Mouse (Mus musculus) limb, embryonic 10.5 days (tissue): Measurements from ENCODE around the gene Ppp1r14a. TPM values are rescaled to one million over a fixed set of nuclear protein-coding genes. Genes with fewer than 3 reads are reported as not detected.

Experiments used
- DNase-seq: peaks from one replicate; pipeline ENCODE4 v3.0.0-alpha.2; 2017; ENCODE audit warnings: low spot score
- H3K27ac ChIP-seq: fragments of 300-500 bp; sonication (generic); 2 replicates; pipeline ENCODE4 v1.5.1; 2016; ENCODE audit warnings: mild to moderate bottlenecking
- H3K27me3 ChIP-seq: fragments of 300-500 bp; sonication (generic); 2 replicates; pipeline ENCODE4 v1.6.1; 2016; ENCODE audit warnings: low read depth, mild to moderate bottlenecking; ENCODE audit not compliant: poor library complexity, severe bottlenecking
- H3K36me3 ChIP-seq: fragments of 300-500 bp; sonication (generic); 2 replicates; pipeline ENCODE4 v1.6.1; 2016; ENCODE audit warnings: mild to moderate bottlenecking, moderate library complexity
- H3K4me1 ChIP-seq: fragments of 300-500 bp; sonication (generic); 2 replicates; pipeline ENCODE4 v1.6.1; 2016
- H3K4me3 ChIP-seq: fragments of 300-500 bp; sonication (generic); 2 replicates; pipeline ENCODE4 v1.5.1; 2016; ENCODE audit warnings: mild to moderate bottlenecking, moderate library complexity
- H3K9me3 ChIP-seq: fragments of 300-500 bp; sonication (generic); replicated peaks from 2 replicates; pipeline ENCODE4 v1.6.1; 2016; ENCODE audit warnings: mild to moderate bottlenecking
- WGBS: fragments of 180-500 bp; shearing (Covaris S2); methylation state at CpG from one replicate; pipeline ENCODE4 v1.1.7; 2016; 5-methylcytosine and 5-hydroxymethylcytosine counted together
- polyA plus RNA-seq: library from polyadenylated mRNA; unstranded; fragments of >200 nt; fragmentation: Nextera tagmentation; extraction: Ambion mirVana; gene quantifications from 2 replicates; pipeline ENCODE4 v1.2.1, GENCODE M21; 2016

The Ppp1r14a gene
- polyA plus RNA-seq, 1 experiment from 2014 or later: 5.4 TPM

DNA sequence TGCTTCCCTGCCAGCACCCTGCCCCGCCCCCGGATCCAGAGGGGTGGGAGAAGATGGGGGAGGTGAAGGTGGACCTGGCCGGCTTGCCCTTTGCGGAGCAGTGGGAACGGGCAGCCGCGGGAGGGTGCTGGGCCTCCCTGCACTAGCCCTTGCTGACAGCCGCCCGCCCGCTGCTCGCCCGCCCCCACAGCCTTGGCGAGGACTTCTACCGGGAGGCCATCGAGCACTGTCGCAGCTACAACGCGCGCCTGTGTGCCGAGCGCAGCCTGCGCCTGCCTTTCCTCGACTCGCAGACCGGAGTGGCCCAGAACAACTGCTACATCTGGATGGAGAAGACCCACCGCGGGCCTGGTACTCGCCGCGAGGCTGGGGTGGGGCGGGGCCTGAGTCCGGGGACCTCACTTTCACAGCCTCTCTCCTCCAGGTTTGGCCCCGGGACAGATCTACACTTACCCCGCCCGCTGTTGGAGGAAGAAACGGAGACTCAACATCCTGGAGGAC is 20.2 kb downstream of the Ppp1r14a start:
- H3K27me3 ChIP-seq: peaks cover 28% of the 10 kb centered on the region
- WGBS: 1% methylated on average over 36 of the region's 36 CpGs
- DNase-seq: peak; percentile 69
- H3K36me3 ChIP-seq: peaks cover 30% of the 10 kb centered on the region
- peak overlapping the region; percentile 80 for H3K4me3 ChIP-seq
- H3K4me1 ChIP-seq: peaks cover 71% of the 10 kb centered on the region
- H3K9me3 ChIP-seq: no peaks in the 10 kb centered on the region
- H3K27ac ChIP-seq: peak overlapping the region; percentile 81

GRCm38 (mm10) chr7:29309749-29310148 is 20.6 kb downstream of the Ppp1r14a start:
- no peak for DNase-seq
- WGBS: 9% methylated on average over 5 of the region's 5 CpGs
- Histone ChIP-seq H3K27me3 (peaks cover 27% of the 10 kb centered on the region), H3K4me3 (peak overlapping the region; percentile 80), H3K27ac (peak overlapping the region; percentile 81), H3K4me1 (peaks cover 71% of the 10 kb centered on the region), H3K36me3 (peaks cover 35% of the 10 kb centered on the region), H3K9me3 (no peaks in the 10 kb centered on the region)

- Histone ChIP-seq H3K36me3 (peaks cover 52% of the 10 kb centered on the region), H3K4me1 (peaks cover 75% of the 10 kb centered on the region), H3K4me3 (peak overlapping the region; percentile 20; the same call in 1 of the 2 replicates), H3K27me3 (0 out of 2 replicates have a peak, but pooled peaks cover 9% of the 10 kb centered on the region), H3K27ac (peak overlapping the region; percentile 66), H3K9me3 (no peaks in the 10 kb centered on the region)
- 29% methylated on average over 9 of the region's 9 CpGs for WGBS
- DNase-seq: peak; percentile 40
Measured at GRCm38 (mm10) chr7:29313051-29313450, 23.9 kb downstream of the Ppp1r14a start.

DNA sequence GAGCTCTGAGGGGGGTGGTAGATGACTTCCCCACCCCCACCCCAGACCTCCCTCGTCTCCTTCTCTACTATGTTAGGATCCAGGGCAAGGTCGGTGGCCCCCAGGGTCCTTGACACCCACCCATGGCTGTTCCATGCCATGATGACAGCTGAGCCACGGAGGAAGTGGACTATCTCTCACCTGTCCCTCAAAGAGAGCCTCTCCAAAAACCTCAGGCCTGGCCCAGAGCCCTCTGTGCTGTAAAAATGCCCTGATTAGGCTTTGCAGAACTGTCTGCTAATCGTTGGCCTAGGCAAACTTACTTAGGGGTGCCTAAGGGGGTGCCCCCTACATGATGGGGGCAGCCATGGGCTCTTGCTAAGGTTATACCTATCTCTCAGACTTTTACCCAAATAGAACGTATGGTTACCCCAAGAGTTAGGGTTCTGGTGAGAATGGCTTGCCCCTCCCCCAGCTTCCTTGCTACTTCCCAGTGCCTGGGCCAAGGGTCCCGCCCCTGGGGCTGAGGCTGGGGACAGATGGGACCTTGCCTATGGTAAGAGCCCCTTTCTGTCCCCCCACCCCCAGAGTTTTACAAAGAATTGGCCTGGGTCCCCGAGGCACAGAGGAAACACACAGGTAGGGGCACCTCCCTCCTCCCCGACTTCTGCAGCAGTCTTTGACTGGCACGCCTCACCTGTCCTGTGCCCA is 24.6 kb downstream of the Ppp1r14a start:
- Histone ChIP-seq H3K9me3 (no peaks in the 10 kb centered on the region), H3K27me3 (0 out of 2 replicates have a peak, but pooled peaks cover 9% of the 10 kb centered on the region), H3K27ac (peak overlapping the region; percentile 66), H3K4me3 (0 out of 2 replicates have a peak overlapping the region, but pooled peaks have one; percentile 0), H3K4me1 (peaks cover 75% of the 10 kb centered on the region), H3K36me3 (peaks cover 52% of the 10 kb centered on the region)
- no peak for DNase-seq
- WGBS: 50% methylated on average over 9 of the region's 9 CpGs

DNA sequence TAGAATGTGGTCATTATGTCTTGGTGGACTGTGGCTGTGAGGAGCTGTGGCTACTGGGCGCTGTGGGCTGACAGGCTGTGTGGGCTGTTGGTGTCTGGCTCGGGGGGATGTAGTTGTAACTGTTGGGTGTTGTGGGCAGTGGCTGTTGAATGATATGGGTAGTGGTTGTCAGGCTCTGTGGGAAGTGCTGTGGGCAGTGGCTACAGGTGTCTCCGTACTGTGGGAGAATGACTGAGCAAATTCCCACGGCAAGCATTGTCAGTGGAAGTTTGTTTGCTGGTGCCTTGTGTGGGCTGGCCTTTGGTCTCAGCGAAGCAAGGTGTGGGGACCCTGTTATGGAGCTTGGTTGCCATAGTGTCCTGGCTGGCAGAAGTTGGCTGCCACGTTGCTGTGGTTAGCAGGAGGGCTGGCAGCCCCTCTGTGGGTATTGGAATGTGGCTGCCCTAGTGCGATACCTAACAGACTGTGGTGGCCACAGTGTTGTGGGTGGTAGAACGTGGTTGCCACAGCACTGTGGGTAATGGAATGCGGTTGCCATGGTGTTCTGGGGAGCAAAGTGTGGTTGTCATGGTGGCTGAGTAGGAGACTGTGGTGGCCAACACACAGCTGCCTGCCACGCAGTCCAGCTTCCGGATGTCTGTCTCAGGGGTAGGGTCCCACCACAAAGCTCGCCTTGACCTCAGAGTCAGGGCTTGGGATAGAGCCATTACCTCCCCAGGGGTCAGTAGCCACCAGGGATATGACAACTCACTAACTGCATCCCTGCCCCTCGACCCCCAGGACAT is 25.9 kb downstream of the Ppp1r14a start:
- 86% methylated on average over 13 of the region's 13 CpGs for WGBS
- H3K9me3 ChIP-seq: no peaks in the 10 kb centered on the region
- H3K36me3 ChIP-seq: peaks cover 52% of the 10 kb centered on the region
- 0 out of 2 replicates have a peak, but pooled peaks cover under 1% of the 10 kb centered on the region for H3K27me3 ChIP-seq
- peaks cover 76% of the 10 kb centered on the region for H3K4me1 ChIP-seq
- DNase-seq: no peak
- H3K27ac ChIP-seq: peak overlapping the region; percentile 95
- H3K4me3 ChIP-seq: no peak overlapping the region

DNA sequence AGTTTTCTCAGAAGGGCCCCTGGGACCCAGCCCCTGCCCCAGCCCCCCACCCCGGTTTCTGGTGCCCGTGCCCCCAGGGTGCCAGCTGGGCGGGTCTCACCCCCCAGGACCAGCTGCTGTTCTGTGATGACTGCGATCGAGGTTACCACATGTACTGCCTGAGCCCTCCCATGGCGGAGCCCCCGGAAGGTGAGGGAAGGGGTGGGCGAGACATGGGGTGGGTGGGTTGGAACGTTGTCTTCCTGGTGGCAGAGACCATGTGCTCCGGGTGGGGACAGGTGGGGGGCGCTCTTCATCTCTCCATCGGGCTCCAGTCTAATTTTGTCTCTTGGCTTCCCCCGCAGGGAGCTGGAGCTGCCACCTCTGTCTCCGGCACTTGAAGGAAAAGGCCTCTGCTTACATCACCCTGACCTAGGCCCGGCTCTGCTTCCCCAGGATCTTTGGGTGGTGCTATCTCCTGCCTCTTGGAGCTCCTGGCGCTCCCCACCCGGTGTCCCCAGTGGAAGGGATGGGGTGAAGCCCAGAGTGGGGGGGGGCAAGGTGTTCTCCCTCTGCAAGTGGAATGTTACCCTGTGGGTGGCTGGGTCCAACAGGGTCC is 27.1 kb downstream of the Ppp1r14a start:
- no peak for DNase-seq
- no peaks in the 10 kb centered on the region for H3K27me3 ChIP-seq
- H3K9me3 ChIP-seq: no peaks in the 10 kb centered on the region
- peaks cover 45% of the 10 kb centered on the region for H3K36me3 ChIP-seq
- WGBS: 62% methylated on average over 17 of the region's 17 CpGs
- peak overlapping the region; percentile 18 for H3K4me3 ChIP-seq
- H3K4me1 ChIP-seq: peaks cover 87% of the 10 kb centered on the region
- peak overlapping the region; percentile 95 for H3K27ac ChIP-seq

GRCm38 (mm10) chr7:29316976-29317375 is 27.9 kb downstream of the Ppp1r14a start:
- peak; percentile 80 for DNase-seq
- peaks cover 95% of the 10 kb centered on the region for H3K4me1 ChIP-seq
- 2% methylated on average over 10 of the region's 10 CpGs for WGBS
- H3K36me3 ChIP-seq: peaks cover 39% of the 10 kb centered on the region
- H3K9me3 ChIP-seq: no peaks in the 10 kb centered on the region
- no peaks in the 10 kb centered on the region for H3K27me3 ChIP-seq
- H3K4me3 ChIP-seq: peak overlapping the region; percentile 45
- H3K27ac ChIP-seq: peak overlapping the region; percentile 95

GRCm38 (mm10) chr7:29317558-29317957 is 28.4 kb downstream of the Ppp1r14a start:
- 0% methylated on average over 2 of the region's 2 CpGs for WGBS

DNA sequence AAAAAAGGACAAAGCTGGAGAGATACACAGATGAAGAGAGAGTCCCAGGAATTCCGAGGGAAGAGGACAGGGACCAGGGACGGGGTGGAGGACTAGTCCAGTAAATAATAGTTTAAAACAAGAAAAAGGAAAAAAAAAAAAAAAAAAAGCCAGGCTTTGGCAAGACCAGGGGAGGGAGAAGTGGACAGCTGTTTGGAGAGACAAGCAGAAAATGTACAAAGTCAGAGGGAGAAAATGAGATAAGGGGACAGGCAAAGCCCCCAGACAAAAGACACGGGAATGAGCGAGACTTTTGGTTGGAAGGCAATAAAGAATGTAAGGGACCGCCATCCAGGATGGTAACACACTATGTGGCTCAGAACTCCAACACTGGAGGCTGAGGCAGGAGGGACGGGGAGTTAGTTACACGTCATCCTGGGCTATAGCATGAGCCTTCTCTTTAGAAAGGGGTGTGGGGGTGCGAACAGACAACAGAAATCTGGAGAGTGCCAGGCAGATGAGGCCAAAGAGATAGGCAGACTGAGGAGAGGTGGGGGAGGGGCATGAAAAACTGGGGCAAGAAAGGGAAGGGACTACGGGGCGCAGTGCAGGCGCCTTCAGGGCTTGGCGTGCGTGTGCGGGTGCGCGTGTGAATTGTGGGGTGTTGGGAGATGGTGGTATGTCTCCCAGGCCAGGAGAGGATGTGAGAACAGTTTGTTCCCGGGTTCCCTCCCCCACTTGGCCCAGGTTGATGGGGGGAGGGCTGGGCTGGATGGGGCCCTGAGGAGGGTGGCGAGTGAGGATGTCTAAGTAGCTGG is 29.2 kb downstream of the Ppp1r14a start:
- 5% methylated on average over 18 of the region's 18 CpGs for WGBS
- H3K36me3 ChIP-seq: peaks cover 36% of the 10 kb centered on the region
- peak overlapping the region; percentile 45 for H3K4me3 ChIP-seq
- H3K27ac ChIP-seq: peak overlapping the region; percentile 95
- no peaks in the 10 kb centered on the region for H3K9me3 ChIP-seq
- DNase-seq: peak; percentile 65
- H3K4me1 ChIP-seq: peaks cover 89% of the 10 kb centered on the region
- H3K27me3 ChIP-seq: no peaks in the 10 kb centered on the region

More at GRCm38 (mm10) chr7:29317558-29317957, 28.4 kb downstream of the Ppp1r14a start:
- H3K4me3 ChIP-seq: peak overlapping the region; percentile 45
- peak overlapping the region; percentile 95 for H3K27ac ChIP-seq
- no peaks in the 10 kb centered on the region for H3K27me3 ChIP-seq
- no peaks in the 10 kb centered on the region for H3K9me3 ChIP-seq
- peaks cover 35% of the 10 kb centered on the region for H3K36me3 ChIP-seq
- peak; percentile 89 for DNase-seq
- peaks cover 96% of the 10 kb centered on the region for H3K4me1 ChIP-seq

GRCm38 (mm10) chr7:29319337-29320307 is 30.5 kb downstream of the Ppp1r14a start:
- H3K4me1 ChIP-seq: peaks cover 76% of the 10 kb centered on the region
- WGBS: 6% methylated on average over 19 of the region's 19 CpGs
- peak; percentile 64 for DNase-seq

GRCm38 (mm10) chr7:29327087-29327486 is 38.0 kb downstream of the Ppp1r14a start:
- no peak for DNase-seq
- Histone ChIP-seq H3K9me3 (no peaks in the 10 kb centered on the region), H3K27me3 (no peaks in the 10 kb centered on the region), H3K4me3 (no peak overlapping the region), H3K27ac (no peak overlapping the region), H3K4me1 (peaks cover 2% of the 10 kb centered on the region; the same call in 1 of the 2 replicates), H3K36me3 (peaks cover 74% of the 10 kb centered on the region)
- 72% methylated on average over 6 of the region's 6 CpGs for WGBS

More at GRCm38 (mm10) chr7:29319337-29320307, 30.5 kb downstream of the Ppp1r14a start:
- no peaks in the 10 kb centered on the region for H3K27me3 ChIP-seq
- H3K9me3 ChIP-seq: no peaks in the 10 kb centered on the region
- peak overlapping the region; percentile 45 for H3K4me3 ChIP-seq
- peak overlapping the region; percentile 95 for H3K27ac ChIP-seq
- peaks cover 38% of the 10 kb centered on the region for H3K36me3 ChIP-seq
